Mouse (Mus musculus) T-helper 17 cell (primary cell): ENCODE results near the gene Erlec1.

ENCODE experiments used
- in situ Hi-C, 2 experiments: fragments of 300-600 bp; cut with MboI, MseI; formaldehyde crosslinking; loops; 1 replicate in 1 of 2; 2 replicates in 1 of 2; pipeline ENCODE4 v1.15.1; 2025; ENCODE audit warnings: high pct_unique_total_duplicates in 2 of 2

The Erlec1 gene

DNA sequence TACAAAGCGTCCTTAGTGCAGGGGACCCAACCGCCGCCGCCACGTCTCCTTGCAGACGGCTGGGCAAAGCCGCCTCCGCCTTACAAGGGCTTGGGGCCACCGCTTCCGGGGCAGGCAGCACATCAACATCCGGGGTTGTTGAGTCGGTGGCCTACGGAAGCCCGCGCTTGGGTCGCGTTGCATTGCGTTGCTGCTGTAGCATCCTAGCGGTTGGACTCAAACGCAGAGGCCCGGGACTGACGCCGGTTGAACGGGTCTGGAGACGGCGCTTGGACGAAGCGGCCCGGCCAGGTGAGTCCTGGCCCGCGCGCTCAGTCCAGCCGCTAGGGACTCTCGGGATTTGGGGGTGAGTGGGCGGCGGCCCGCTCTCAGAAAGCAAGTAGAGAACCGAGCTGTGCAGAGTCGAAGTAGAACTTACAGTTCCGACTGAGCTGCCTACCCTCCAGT, at the start of gene Erlec1:
Erlec1 (minus strand) TSS at position 57 of the 447 bp plus-strand sequence.
- in situ Hi-C loops: loop anchor here in 1 of 2 experiments (10.0 kb wide), 1 partner anchor 770 kb away; no protein-coding TSS in a partner anchor

DNA sequence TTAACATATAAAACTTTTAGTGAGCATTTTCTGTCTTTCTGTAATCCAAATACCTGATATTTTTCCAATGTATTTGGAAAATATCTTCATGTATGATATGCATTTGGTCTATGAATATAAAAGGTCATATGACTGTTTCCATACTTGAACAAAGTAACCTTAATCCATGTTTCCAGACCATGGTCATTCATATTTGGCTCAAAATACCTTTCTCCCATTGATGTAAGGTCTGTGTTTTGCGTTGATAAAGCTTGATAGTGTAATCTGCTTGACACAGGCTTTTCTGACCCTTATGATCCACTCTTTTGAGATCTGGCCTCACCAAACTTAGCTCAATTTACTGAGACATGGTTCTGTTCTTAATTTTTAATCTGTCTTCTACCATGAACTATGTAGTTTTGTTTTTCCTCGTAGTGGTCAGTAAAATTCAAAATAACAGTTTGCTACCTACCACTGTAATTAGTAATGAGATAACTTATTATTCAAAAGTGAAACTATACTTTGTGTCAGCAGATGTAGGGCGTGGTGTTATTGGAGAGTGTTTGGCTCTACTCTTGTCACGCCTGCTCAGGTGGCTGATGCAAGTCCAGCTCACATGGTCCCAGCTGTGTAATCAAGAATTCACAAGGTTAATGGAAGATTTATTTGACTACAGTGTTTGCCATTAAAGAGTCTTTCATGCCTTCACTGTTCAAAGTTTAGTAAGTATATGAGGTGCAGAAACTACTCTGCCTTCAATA, 47.2 kb upstream of the Erlec1 start:
- in situ Hi-C loops: no loop called here

DNA sequence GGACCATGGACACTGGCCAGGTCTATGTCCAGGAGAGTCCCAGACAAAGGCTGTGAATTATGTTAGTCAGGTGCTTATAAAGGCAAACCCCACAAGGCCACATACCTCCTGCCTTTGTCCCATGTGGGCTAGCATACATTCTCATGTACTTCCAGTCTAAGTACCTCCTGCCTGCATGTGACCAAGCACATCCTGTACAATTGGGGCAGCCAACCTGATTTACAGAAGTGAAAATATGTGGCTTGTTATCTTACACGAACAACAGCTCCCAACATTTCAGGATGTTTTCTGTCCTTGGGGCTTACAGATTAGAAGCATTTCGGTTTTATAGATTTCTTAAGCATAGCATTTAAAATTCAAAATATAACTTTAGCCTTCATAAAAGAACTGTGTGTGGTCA, 45.9 kb upstream of the Erlec1 start:
- in situ Hi-C loops: no loop called here

DNA sequence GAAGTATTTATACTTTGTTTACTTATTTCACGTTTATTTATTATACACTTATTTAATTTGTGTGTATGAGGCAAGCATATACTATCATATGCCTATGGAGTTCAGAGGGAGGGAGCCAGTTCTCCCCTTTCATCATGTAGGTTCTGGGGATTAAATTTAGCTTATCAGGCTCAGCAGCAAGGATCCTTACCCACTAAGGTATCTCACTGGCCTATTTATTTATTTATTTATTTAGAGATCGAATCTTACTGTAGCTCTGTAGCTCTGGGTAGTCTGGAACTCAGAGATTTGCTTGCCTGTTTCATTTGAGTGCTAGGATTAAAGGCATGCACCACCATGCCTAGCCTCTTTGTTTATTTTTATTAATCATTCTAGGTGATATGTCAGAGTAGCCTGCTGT, 44.6 kb upstream of the Erlec1 start:
- in situ Hi-C loops: loop anchor here in 1 of 2 experiments (25.0 kb wide), 1 partner anchor 1264 kb away; the partner anchor contains the start of gene Nprl3

DNA sequence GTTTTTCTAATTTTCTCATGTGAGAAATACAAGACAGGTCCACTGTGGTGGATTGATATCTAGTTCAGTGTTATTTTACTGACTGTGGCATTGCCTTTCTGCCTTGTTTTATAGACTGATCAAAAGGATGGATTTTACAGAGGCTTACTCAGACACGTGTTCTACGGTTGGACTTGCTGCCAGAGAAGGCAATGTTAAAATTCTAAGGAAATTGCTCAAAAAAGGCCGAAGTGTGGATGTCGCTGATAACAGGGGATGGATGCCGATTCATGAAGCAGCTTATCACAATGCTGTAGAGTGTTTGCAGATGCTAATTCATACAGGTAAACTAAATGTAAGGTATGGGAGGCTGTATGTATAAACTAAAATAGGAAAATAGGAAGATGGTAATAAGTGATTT, 44.1 kb upstream of the Erlec1 start:
- in situ Hi-C loops: loop anchor here in 1 of 2 experiments (25.0 kb wide), 1 partner anchor 1264 kb away; the partner anchor contains the start of gene Nprl3

DNA sequence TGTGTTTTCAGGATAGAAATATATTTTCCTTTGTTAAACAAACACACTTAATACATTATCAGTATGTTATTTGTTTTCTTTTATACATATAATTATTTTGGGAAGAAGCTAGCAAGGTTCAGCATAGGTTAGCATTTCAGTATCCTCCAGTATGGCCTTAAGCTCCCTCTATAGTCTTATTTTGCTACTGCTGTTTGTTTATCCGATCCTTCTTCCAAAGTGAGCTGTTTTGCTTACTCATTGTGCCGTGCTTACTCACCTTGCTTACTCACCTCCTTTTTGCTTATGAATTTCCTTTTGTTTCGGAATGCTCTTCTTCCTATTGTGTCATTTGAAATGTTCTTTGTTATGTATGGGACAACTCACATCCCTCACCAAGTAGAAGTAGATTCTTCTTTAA, 42.5 kb upstream of the Erlec1 start:
- in situ Hi-C loops: loop anchor here in 1 of 2 experiments (25.0 kb wide), 1 partner anchor 1266 kb away; the partner anchor contains the start of gene Nprl3

DNA sequence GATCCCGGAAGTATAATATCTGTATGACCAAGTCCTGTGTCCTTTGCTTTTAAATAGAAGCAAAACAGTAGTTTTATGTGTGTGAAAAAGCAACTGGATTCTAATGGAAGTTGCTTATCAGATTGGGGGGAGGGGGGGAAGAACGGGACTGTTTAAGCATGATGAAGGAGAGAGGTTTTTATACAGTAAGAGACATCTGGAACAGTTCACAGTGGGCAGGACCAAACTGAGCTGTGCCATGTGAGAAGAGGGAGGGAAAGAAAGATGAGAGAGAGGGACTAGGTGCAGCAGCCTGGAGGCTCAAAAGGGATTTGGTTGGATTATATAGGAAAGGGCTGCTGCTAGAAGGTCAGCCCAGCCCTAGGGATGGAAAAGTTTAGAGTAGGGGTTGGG, 32.5 kb upstream of the Erlec1 start:
- in situ Hi-C loops: loop anchor here in 1 of 2 experiments (25.0 kb wide), 1 partner anchor 1276 kb away; the partner anchor contains the start of gene Nprl3

DNA sequence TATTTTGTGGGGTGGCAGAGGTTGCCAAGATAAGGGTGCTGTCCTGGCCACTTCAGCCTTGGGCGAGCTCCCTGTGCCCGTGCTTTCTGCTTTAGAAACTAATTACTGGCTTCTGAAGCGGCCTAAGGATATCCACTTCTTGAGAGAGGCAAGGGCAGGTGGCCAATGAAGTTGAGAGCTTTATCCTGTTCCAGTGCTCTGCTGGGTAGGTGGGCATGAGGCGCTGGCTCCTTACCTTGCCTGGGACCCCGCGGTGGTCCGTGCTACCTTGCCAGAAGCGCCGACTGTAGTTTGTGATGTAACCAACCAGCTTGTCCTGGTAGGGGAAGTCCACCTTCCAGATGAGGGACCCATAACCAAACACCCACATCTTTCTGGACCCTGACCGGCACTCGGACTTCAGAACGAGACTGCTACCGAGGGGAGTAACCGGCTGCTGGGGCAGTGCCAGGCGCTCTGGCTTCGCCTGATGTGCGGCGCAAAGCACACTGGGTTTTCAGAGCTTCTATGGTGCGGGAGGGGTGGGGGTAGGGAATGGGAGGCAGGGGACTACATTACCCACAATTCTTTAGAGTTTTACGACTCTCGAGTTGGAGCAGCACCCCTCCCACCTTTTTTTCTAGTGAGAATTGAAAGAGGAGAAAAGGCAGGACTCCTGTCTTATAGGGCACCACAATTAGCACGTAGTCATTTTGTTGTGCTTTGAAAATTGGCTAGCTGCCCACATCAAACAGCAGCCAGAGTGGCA, 31.9 kb upstream of the Erlec1 start, which contains the start of gene Chac2:
Chac2 (minus strand) TSS at position 474 of the 748 bp plus-strand sequence.
- in situ Hi-C loops: loop anchor here in 1 of 2 experiments (25.0 kb wide), 1 partner anchor 1276 kb away; the partner anchor contains the start of gene Nprl3

DNA sequence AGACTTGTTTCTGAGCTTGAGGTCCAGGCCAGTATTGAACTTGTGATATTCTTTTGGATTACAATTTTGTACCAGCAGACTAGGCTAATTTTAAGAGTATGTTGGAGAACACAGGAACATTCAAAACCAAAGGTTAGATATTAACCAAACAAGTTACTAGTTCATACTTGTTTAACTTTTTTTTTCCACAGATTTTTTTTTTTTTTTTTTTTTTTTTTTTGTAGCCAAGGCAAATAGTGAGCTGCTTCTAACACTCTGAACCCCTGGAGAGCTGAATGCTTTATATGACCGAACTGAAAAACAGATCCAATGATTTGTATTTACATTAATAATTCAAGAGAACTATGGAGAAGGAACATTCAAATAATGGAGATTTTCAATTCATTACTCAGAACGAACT, 31.1 kb upstream of the Erlec1 start:
- in situ Hi-C loops: loop anchor here in 1 of 2 experiments (25.0 kb wide), 1 partner anchor 1277 kb away; the partner anchor contains the start of gene Nprl3

DNA sequence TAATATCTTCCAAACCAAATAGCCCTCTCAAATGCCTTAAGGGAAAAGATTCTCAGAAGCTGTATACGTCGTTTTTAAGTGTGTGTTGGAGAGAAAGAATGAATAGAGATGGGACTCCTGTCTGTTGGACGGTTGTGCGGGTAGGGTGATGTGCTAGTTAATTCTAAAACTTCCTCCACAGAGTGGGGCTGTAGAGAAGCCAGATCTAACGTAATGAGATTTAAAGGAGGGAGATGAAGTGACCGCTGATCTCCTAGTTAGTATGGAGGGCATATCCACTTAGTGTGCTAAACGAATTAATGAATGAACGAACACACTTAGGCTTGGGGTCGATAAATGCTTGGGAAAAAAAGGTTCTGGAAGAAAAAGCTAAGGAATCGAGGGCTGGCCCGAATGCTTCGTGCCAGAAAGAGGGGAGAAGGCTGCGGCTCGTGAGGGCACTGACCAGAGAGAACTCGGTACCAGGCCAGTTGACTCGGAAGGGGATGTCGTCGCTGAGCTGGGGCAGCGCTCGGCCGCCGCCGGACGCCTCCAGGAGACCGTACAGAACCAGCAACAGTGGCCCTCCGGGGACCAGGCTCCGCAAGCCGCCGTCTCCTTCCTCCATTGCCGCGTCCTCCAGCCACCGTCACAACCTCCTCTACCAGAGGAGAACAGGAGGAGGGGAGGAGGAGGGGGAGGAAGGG, 523 bp downstream of the Erlec1 start:
- in situ Hi-C loops: loop anchor here in 1 of 2 experiments (10.0 kb wide), 1 partner anchor 769 kb away; no protein-coding TSS in a partner anchor

DNA sequence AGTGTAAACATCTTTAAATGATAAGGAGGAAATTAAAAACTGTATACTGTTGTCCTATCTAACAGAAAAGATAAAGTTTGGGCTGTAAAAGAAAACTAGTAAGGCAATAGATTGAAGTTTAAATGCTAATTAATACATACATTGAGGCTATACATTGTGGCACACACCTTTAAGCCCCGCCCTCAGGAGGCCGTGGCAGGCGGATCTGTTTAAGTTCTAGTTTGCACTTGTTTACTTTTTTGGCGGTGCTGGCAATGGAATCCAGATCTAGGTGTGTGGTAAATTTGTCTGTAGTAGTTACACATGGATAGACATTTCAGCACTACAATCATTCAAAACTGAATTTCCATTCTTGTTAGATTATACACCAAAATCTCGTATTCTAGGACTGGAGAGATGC, 1.3 kb downstream of the Erlec1 start:
- in situ Hi-C loops: loop anchor here in 1 of 2 experiments (10.0 kb wide), 1 partner anchor 768 kb away; no protein-coding TSS in a partner anchor

DNA sequence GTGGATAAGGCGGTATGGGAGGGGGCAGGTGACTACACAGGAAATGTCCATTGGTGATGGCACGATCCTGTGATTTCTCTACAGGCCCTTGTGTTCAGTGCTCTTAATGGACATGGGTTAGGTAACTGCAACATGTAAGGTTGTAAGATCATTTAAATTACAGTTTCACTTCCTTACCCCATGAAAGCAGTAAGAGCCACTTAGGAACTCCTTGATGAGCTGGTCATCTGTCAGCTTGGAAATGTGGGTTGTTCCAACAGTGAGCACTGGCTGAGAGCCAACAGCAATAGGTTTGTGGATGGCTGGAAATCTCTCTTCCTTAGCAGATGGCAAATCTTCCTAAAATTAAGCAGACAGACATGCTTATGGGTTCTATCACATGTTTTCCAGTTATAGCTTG, 10.6 kb downstream of the Erlec1 start:
- in situ Hi-C loops: no loop called here

DNA sequence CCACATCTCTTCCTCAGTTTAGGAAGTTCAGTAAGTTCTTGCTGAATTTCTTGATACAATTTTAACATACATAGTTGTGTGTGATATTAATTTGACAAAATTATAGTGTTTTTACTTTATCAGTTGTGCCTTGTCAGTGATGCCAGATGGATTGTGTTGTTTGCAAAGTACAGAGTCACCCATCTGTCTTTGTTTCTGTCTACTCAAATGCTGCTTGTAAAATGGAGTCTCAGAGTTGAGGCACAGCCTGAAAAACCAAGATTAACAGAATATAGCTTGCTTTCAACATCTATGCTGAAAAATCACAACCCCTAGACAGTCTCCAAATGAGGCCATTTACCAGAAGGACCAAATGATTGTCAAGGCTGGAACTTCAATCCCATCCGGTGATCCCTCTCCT, 25.6 kb downstream of the Erlec1 start:
- in situ Hi-C loops: no loop called here

DNA sequence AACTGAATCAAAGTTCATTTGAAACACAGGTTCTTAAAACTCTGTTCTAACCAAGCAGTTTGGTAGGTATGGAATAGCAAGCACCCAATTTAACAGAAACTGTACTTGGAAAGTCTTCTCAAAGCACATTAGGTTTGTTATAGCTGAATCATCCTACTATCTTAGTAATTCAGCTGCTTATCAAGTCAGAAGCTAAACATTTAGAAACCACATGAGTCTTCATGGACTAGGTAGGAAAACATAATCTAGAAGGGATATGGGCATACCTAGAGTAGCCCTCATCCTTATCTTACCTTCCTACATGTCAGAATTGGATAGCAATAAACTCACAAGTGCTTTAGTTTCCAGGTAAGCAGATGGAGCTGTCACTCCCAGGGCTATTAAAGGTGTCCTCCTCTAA, 26.1 kb downstream of the Erlec1 start:
- in situ Hi-C loops: no loop called here

DNA sequence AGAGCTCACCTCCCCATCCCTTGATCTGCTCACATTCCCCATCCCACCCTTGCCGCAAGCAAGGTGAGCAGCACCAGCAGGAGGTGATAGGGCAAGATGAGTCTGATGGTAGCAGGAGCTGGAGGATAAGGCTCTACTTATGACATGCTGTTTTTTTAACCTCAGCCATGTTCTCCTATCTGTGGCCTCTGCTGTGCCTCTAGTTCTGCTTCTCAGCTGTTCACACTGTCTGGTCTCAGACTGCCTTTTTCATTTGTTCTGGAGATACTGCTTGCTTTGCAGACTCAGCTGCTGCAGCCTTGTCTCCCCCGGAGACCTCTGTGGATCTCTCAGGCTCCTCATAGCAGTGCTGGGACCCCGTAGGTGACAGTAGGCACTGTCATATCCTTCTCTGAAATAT, 30.9 kb downstream of the Erlec1 start:
- in situ Hi-C loops: no loop called here

DNA sequence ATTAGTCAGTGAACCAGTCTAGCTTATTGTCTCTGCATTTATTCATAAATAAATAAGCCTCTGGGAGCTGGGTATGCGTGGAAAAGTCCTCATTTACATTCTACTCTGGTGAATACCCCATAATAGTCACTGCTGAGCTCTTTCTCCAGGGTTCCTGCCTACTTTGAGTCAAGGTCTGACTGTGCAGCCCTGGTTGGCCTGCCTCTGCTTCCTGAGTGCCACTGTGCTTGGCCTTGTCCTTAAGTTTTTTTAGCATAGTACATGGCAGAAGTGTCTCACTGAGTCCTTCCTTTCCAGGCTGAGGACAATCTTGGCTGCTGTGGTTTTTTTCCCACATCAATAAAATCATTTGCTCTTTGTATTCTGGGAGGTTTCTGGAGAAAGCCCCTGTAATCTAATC, 33.5 kb downstream of the Erlec1 start:
- in situ Hi-C loops: no loop called here

DNA sequence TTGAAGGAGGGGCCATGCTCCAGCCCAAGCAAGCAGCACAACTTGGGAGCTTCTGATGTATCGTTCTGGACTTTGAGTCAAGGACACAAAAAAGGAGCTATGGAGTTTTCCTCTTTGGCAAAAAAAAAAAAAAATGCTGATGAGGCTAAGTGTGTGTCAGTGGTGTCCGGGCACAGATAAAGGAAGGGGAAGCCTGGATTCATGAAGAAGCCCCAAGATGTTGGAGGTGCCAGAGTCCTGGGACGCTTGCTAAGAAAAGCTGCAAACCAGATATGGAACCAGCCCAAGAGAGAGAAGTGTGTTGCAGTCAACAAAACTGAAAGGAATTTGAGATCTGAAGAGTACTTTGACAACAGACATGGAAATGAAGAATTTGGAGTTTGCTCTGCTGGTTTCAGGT, 41.8 kb downstream of the Erlec1 start:
- in situ Hi-C loops: no loop called here

DNA sequence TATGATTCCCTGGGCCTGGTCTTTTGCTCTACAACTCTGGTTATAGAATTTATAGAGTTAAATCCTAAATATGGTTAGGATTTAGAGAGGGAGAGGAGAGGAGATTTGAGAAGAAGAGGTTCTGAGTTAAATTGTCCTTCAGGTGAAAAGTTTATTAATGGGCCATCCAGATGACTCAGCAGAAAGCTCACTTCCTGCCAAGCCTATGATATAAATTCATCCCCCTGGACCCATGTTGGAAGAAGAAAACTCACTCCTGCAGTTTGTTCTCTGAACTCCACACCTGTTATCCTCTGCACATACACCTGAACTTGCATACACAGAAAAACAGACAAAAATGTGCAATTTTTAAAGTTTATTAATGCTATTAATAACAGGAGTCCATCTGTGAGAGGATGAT, 54.8 kb downstream of the Erlec1 start:
- in situ Hi-C loops: no loop called here

DNA sequence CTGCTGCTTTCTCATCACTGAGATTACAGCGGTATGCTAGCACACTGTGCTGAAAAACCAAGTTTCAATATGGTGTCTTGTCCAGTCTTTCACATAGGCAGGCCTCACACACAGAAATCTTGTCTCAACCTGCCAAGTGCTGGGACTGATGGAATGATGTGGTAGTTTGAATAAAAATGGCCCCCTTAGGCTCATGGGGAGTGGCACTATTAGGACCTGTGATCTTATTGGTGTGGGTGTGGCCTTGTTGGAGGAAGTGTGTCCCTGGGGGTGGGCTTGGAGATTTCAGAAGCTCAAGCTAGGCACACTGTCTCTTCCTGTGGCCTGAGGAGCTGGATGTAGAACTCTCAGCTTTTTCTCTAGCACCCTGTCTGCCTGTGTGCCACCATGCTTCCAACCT, 57.9 kb downstream of the Erlec1 start:
- in situ Hi-C loops: no loop called here

DNA sequence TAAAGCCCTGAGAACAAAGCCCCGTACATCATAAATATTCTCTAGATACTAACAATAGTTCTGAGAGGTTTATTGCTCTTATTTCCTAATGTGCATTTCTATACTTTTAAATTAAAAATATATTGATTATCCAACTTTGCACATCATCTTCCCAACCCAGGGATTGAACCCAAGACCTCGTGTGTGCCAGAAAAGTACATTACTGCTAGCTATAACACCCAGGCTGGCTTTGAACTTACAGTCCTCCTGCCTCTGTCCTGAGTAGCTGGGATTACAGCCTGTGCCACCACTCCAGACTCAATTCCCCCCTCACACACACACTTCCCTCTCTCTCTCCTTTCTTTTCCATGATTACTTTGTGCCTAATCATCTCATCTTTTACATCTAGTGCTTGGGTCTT, 66.0 kb downstream of the Erlec1 start:
- in situ Hi-C loops: no loop called here

DNA sequence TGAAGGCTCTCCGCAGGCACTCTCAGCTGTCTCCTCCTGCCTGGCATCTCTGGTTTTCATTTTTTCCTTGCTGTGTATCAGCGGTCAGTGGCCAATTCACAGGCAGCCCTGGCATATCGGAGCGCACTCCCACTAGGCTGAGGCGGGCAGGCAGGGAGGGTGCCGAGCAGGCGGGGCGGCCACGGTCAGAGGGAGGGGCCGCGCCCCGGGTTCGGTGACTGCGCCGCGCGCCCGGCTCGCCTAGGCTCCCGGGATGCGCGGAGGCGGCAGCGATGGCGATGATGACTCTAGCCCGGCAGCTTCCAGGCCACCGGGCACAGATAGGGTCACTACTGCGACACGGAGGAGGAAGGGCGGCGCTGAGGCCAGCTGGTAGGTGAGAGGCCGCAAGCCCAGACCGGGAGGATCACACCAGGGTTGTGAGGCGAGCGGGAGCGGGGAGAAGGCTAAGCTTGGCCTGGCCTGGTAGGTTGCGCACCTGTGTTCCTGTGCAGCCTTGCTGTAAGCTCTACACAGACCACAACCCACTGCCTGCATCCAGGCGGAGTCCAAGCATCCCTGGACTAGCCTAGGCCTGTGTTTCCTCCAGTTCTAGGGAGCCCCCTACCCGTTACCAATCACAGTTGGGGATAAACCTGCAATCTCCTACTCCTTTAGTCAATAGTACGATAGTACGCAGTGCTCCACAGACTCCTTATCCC, 68.8 kb downstream of the Erlec1 start, which contains the start of the genes Gpr75 and Asb3:
Gpr75 (plus strand) TSS at position 188 of the 701 bp plus-strand sequence.
Asb3 (plus strand) TSS at position 246 of the 701 bp plus-strand sequence.
- in situ Hi-C loops: no loop called here
